Mouse (Mus musculus) yolk sac, embryonic 10.5 days (tissue): ENCODE data around the gene Gm17604.

Experiments
- DNase-seq: peaks from one replicate; pipeline ENCODE4 v3.0.0-alpha.2; 2017; ENCODE audit warnings: low spot score

Gm17604 gene

GRCm38 (mm10) chrX:165004779-165005324, at the start of gene Gm17604:
TSS of gene Gm17604 (minus strand) at chrX:165004829.
- no peak for DNase-seq

- no peak for DNase-seq
Measured at GRCm38 (mm10) chrX:165049929-165050328, 45.3 kb upstream of the Gm17604 start.

GRCm38 (mm10) chrX:165003141-165003540, 1.5 kb downstream of the Gm17604 start:
- DNase-seq, result no peak

GRCm38 (mm10) chrX:164980193-164980775, 24.3 kb downstream of the Gm17604 start, which contains the start of the genes Mospd2 and Fancb:
TSS of gene Mospd2 (minus strand) at chrX:164980375.
TSS of gene Fancb (plus strand) at chrX:164980592.
- DNase-seq, result peak; percentile 90

- DNase-seq, result no peak
Measured at GRCm38 (mm10) chrX:164978866-164979265, 25.8 kb downstream of the Gm17604 start.

GRCm38 (mm10) chrX:164971206-164971605, 33.4 kb downstream of the Gm17604 start:
- no peak for DNase-seq

GRCm38 (mm10) chrX:164965750-164966448, 38.7 kb downstream of the Gm17604 start:
- no peak for DNase-seq
